Mouse (Mus musculus): ENCODE results near the gene Acadl. TPM values are rescaled to one million over a fixed set of nuclear protein-coding genes. Genes with fewer than 3 reads are reported as not detected.

Gene Acadl
- polyA plus RNA-seq, 1 experiment from 2014 or later, result 37.4 TPM

- WGBS, result 86% methylated on average over 7 of the region's 7 CpGs
- Histone ChIP-seq H3K27ac (replicated peaks) (no peak overlapping the region), H3K27me3 (ENCODE audit: low read depth, poor library complexity, severe bottlenecking) (no peaks in the 10 kb centered on the region), H3K9me3 (replicated peaks) (no peaks in the 10 kb centered on the region), H3K4me1 (no peaks in the 10 kb centered on the region), H3K4me3 (no peak overlapping the region), H3K36me3 (no peaks in the 10 kb centered on the region)
- no peak for DNase-seq (ENCODE audit: low spot score)
Observed at GRCm38 (mm10) chr1:66832636-66833165, 30.4 kb downstream of the Acadl start.

- no peak overlapping the region for H3K4me3 ChIP-seq
- H3K27ac ChIP-seq (replicated peaks), result no peak overlapping the region
- no peaks in the 10 kb centered on the region for H3K27me3 ChIP-seq (ENCODE audit: low read depth, poor library complexity, severe bottlenecking)
- no peaks in the 10 kb centered on the region for H3K9me3 ChIP-seq (replicated peaks)
- DNase-seq (ENCODE audit: low spot score), result no peak
- H3K36me3 ChIP-seq, result no peaks in the 10 kb centered on the region
- 76% methylated on average over 9 of the region's 9 CpGs for WGBS
- H3K4me1 ChIP-seq, result no peaks in the 10 kb centered on the region
Observed at GRCm38 (mm10) chr1:66831824-66832600, 31.1 kb downstream of the Acadl start.

- DNase-seq (ENCODE audit: low spot score), result no peak
- no peaks in the 10 kb centered on the region for H3K27me3 ChIP-seq (ENCODE audit: low read depth, poor library complexity, severe bottlenecking)
- H3K9me3 ChIP-seq (replicated peaks), result no peaks in the 10 kb centered on the region
- H3K4me3 ChIP-seq, result no peak overlapping the region
- H3K27ac ChIP-seq (replicated peaks), result no peak overlapping the region
- no peaks in the 10 kb centered on the region for H3K36me3 ChIP-seq
- no peaks in the 10 kb centered on the region for H3K4me1 ChIP-seq
- 79% methylated on average over 9 of the region's 9 CpGs for WGBS
Observed at GRCm38 (mm10) chr1:66829400-66830080, 33.5 kb downstream of the Acadl start.

- Histone ChIP-seq H3K27me3 (ENCODE audit: low read depth, poor library complexity, severe bottlenecking) (peaks cover 35% of the 10 kb centered on the region), H3K27ac (replicated peaks) (no peak overlapping the region), H3K4me1 (peaks cover 13% of the 10 kb centered on the region), H3K9me3 (replicated peaks) (no peaks in the 10 kb centered on the region), H3K4me3 (no peak overlapping the region), H3K36me3 (no peaks in the 10 kb centered on the region)
- 81% methylated on average over 9 of the region's 9 CpGs for WGBS
- DNase-seq (ENCODE audit: low spot score), result no peak
Observed at GRCm38 (mm10) chr1:66821966-66822365, 41.1 kb downstream of the Acadl start.

GRCm38 (mm10) chr1:66820241-66820640, 42.8 kb downstream of the Acadl start:
- DNase-seq (ENCODE audit: low spot score), result no peak
- Histone ChIP-seq H3K4me3 (no peak overlapping the region), H3K36me3 (no peaks in the 10 kb centered on the region), H3K4me1 (peaks cover 18% of the 10 kb centered on the region), H3K27ac (replicated peaks) (no peak overlapping the region), H3K27me3 (ENCODE audit: low read depth, poor library complexity, severe bottlenecking) (peaks cover 35% of the 10 kb centered on the region), H3K9me3 (replicated peaks) (no peaks in the 10 kb centered on the region)
- WGBS, result 44% methylated on average over 7 of the region's 7 CpGs

- no peak for DNase-seq (ENCODE audit: low spot score)
- WGBS, result under 1% methylated on average over 20 of the region's 20 CpGs
Observed at GRCm38 (mm10) chr1:66817865-66818315, 45.2 kb downstream of the Acadl start.

GRCm38 (mm10) chr1:66817453-66817839, 45.6 kb downstream of the Acadl start, which contains the start of gene Kansl1l:
TSS of gene Kansl1l (minus strand) at chr1:66817562.
- Histone ChIP-seq H3K36me3 (no peaks in the 10 kb centered on the region), H3K4me1 (peaks cover 25% of the 10 kb centered on the region), H3K4me3 (peak within 1 kb of the TSS; percentile 83), H3K9me3 (replicated peaks) (no peaks in the 10 kb centered on the region), H3K27me3 (ENCODE audit: low read depth, poor library complexity, severe bottlenecking) (peaks cover 35% of the 10 kb centered on the region), H3K27ac (replicated peaks) (peak within 1 kb of the TSS; percentile 98)
- peak; percentile 92 for DNase-seq (ENCODE audit: low spot score)
- WGBS, result 2% methylated on average over 30 of the region's 56 CpGs

More at GRCm38 (mm10) chr1:66817865-66818315, 45.2 kb downstream of the Acadl start:
- no peaks in the 10 kb centered on the region for H3K36me3 ChIP-seq
- H3K4me1 ChIP-seq, result peaks cover 25% of the 10 kb centered on the region
- no peaks in the 10 kb centered on the region for H3K9me3 ChIP-seq (replicated peaks)
- H3K4me3 ChIP-seq, result peak overlapping the region; percentile 83
- H3K27ac ChIP-seq (replicated peaks), result peak overlapping the region; percentile 98
- H3K27me3 ChIP-seq (ENCODE audit: low read depth, poor library complexity, severe bottlenecking), result peaks cover 35% of the 10 kb centered on the region

GRCm38 (mm10) chr1:66816837-66817452, 46.1 kb downstream of the Acadl start:
- H3K9me3 ChIP-seq (replicated peaks), result no peaks in the 10 kb centered on the region
- peak; percentile 98 for DNase-seq (ENCODE audit: low spot score)
- peak overlapping the region; percentile 98 for H3K27ac ChIP-seq (replicated peaks)
- H3K4me1 ChIP-seq, result peaks cover 25% of the 10 kb centered on the region
- under 1% methylated on average over 60 of the region's 63 CpGs for WGBS
- no peaks in the 10 kb centered on the region for H3K36me3 ChIP-seq
- peaks cover 32% of the 10 kb centered on the region for H3K27me3 ChIP-seq (ENCODE audit: low read depth, poor library complexity, severe bottlenecking)
- peak overlapping the region; percentile 83 for H3K4me3 ChIP-seq

- Histone ChIP-seq H3K4me3 (peak overlapping the region; percentile 83), H3K27ac (replicated peaks) (peak overlapping the region; percentile 98), H3K9me3 (replicated peaks) (no peaks in the 10 kb centered on the region), H3K27me3 (ENCODE audit: low read depth, poor library complexity, severe bottlenecking) (peaks cover 30% of the 10 kb centered on the region), H3K4me1 (peaks cover 25% of the 10 kb centered on the region), H3K36me3 (no peaks in the 10 kb centered on the region)
- WGBS, result under 1% methylated on average over 39 of the region's 39 CpGs
- no peak for DNase-seq (ENCODE audit: low spot score)
Observed at GRCm38 (mm10) chr1:66815941-66816777, 46.9 kb downstream of the Acadl start.

- Histone ChIP-seq H3K36me3 (no peaks in the 10 kb centered on the region), H3K27ac (replicated peaks) (no peak overlapping the region), H3K27me3 (ENCODE audit: low read depth, poor library complexity, severe bottlenecking) (peaks cover 19% of the 10 kb centered on the region), H3K4me1 (peaks cover 17% of the 10 kb centered on the region; the same call in 1 of the 2 replicates), H3K9me3 (replicated peaks) (no peaks in the 10 kb centered on the region), H3K4me3 (no peak overlapping the region; the same call in 1 of the 2 replicates)
- no peak for DNase-seq (ENCODE audit: low spot score)
- 79% methylated on average over 8 of the region's 8 CpGs for WGBS
Observed at GRCm38 (mm10) chr1:66814756-66815155, 48.3 kb downstream of the Acadl start.

- DNase-seq (ENCODE audit: low spot score), result no peak
- H3K4me3 ChIP-seq, result no peak overlapping the region
- H3K9me3 ChIP-seq (replicated peaks), result no peaks in the 10 kb centered on the region
- 79% methylated on average over 1 of the region's 1 CpGs for WGBS
- H3K27ac ChIP-seq (replicated peaks), result no peak overlapping the region
- no peaks in the 10 kb centered on the region for H3K36me3 ChIP-seq
- peaks cover 16% of the 10 kb centered on the region; the same call in 1 of the 2 replicates for H3K4me1 ChIP-seq
- H3K27me3 ChIP-seq (ENCODE audit: low read depth, poor library complexity, severe bottlenecking), result peaks cover 4% of the 10 kb centered on the region
Observed at GRCm38 (mm10) chr1:66813191-66813590, 49.9 kb downstream of the Acadl start.

- no peaks in the 10 kb centered on the region for H3K9me3 ChIP-seq (replicated peaks)
- no peak for DNase-seq (ENCODE audit: low spot score)
- H3K4me3 ChIP-seq, result no peak overlapping the region
- no peaks in the 10 kb centered on the region for H3K4me1 ChIP-seq
- WGBS, result 94% methylated on average over 1 of the region's 1 CpGs
- no peak overlapping the region for H3K27ac ChIP-seq (replicated peaks)
- no peaks in the 10 kb centered on the region for H3K27me3 ChIP-seq (ENCODE audit: low read depth, poor library complexity, severe bottlenecking)
- H3K36me3 ChIP-seq, result peaks cover 3% of the 10 kb centered on the region; the same call in 1 of the 2 replicates
Observed at GRCm38 (mm10) chr1:66806821-66807220, 56.3 kb downstream of the Acadl start.

Measured in midbrain, embryonic 10.5 days (tissue).